Mouse (Mus musculus): Measurements from ENCODE around the gene Rhod.
"Not testable (repeated sequence)": the region's sequence is repeated elsewhere in the genome, so short reads cannot be mapped to it uniquely, and the experiment has no call there.

Gene Rhod

DNA sequence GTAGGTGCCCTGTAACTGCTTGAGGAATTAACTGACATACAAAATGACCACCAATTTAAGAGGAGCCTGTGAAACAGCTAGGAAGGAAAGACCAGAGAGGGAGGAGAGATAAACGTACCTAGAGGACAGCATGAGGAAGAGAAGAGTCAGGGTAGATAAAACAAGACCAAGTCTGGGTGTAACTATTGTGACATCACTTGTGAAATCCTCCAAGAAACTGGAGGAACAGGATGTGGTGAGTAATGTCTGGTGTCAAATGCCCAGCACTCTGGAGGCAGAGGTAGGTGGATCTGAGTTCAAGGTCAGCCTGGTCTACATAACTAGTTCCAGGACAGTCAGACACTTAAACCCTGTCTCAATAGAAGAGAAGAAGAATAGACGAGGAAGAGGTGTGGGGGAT lies 30.2 kb downstream of the Rhod start:
- no peak for DNase-seq (ENCODE audit: low read depth, low spot score)

DNA sequence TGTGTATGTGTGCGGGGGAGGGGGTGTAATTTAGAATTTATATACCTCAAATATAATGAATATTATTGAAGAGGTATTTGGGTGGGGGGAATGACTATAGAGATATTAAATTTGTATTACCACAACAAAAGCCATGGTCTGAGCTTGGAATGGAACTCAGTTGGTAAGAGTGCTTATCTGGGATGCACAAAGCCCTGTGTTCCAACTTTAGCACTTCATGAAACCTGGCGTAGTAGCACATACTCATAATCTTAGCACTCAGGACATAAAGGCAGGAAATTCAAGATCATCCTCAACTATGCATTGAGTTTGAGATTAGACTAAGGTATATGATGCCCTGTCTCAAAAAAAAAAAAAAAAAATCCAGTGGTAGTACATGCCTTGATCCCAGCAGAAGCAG lies 34.4 kb downstream of the Rhod start:
- no peak for DNase-seq (ENCODE audit: low read depth, low spot score)

DNA sequence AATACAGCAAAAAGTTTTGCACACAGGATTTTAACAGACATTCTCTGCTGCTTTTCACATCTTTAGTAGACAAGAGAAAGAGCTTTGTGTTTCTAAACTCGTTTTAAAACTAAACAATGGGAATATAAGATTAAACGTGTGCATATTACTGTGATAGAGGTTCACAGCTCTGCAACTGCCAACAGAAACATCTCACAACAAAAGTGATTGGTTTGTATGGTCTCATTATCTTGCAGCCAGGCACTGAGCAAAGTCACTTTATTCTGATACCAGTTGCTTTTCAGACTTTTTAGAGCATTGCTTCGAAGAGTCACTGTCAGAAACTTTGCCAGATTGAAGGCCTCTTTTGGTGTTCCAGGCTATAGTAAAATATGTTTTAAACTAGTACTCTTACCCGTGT lies 40.3 kb downstream of the Rhod start:
- no peak for DNase-seq (ENCODE audit: low read depth, low spot score)

DNA sequence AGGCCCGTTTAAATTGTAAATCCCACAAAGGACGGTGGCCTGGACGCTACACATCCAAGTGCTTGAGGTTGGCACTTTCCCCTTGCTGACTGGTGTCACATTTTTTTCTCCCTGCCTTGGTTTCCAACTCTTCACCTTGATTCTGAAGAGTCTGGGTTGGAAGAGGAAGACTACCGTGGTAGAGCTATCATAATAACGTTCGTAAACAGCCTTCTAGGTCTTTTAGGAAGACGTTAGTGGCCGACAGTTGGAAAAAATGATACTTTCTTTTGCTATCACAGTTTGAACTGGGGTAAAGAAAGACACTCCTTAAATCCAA lies 40.6 kb downstream of the Rhod start:
- DNase-seq (ENCODE audit: low read depth, low spot score), result no peak

DNA sequence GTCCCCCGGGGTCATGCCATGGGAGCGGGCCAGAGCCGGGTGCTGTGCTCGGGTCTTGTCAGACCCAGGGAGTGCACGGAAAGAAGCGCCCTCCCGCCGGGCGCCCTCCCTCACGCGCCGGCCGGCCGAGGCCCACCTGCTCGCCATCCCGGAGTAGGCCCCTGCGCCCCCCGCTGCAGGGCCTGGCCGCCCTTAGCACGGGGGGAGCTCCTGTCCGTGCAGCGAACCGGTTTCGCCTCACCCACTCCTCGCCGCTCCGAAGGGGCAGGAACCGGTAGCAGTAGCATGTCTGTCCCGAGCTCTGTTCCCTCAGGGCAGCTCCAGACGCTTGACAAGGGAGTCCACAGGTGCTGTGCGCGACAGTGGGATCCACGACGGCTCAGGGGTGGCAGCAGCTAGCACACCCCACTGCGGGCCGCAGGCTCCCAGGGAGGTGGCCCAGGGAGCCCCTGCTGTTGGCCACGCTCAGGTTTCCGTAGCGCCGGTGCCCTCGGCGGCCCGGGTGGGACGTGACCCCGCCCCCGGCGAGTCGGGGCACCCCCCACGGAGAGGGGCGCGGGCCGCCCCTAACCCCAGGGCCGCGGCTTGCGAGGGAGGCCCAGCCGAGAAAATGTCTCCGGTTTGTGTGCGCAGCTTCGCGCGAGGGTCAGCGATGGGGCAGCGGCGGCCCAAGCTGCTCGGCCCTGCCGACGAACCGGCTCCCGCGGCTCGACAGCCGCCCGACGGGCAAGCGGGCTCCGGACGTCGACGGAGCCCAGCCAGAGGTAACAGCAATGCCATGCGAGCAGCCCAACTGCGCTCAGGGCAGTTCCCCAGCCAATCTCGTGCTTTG lies 41.2 kb downstream of the Rhod start, which contains the start of gene Kdm2a:
TSS of gene Kdm2a (minus strand) at position 488 of the 832 bp plus-strand sequence.
- DNase-seq (ENCODE audit: low read depth, low spot score), result peak; percentile 31

DNA sequence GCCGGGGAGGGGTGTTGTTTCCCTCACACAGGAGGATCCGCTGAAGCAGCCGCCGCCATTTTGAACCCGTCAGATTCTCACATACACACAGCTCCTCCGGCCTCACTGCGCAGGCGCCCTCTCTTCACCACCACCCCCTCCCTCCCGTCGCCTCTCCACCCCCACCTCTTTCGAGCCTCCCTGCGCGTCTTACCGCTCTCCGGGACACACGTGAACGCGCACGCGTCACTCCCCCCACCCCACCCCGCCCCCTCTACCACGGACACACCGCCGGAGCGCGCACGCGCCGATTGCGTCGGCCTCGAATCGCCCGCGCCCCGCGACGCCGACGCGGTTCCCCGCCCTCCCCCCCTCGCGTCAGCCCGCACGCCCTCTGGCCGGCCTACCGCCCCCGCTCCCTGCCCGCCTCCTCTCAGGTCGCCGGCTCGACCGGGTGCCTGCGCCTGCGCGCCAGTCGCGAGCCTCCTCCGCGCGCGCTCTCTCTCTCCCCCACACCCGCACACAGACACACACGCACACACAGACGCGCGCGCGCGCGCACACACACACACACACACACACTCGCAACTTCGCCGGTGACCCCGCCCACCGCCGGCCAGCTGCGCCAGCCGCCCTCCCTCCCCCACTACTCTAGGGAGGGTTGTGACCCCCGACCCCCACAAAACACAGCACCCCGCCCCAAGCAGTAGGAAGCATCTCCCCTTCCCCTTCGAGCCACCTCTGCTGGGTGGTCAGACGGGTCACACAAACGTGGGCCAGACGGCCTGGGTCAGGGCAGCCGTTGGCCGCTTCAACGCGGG lies 42.0 kb downstream of the Rhod start:
- peak; percentile 99 for DNase-seq (ENCODE audit: low read depth, low spot score)

DNA sequence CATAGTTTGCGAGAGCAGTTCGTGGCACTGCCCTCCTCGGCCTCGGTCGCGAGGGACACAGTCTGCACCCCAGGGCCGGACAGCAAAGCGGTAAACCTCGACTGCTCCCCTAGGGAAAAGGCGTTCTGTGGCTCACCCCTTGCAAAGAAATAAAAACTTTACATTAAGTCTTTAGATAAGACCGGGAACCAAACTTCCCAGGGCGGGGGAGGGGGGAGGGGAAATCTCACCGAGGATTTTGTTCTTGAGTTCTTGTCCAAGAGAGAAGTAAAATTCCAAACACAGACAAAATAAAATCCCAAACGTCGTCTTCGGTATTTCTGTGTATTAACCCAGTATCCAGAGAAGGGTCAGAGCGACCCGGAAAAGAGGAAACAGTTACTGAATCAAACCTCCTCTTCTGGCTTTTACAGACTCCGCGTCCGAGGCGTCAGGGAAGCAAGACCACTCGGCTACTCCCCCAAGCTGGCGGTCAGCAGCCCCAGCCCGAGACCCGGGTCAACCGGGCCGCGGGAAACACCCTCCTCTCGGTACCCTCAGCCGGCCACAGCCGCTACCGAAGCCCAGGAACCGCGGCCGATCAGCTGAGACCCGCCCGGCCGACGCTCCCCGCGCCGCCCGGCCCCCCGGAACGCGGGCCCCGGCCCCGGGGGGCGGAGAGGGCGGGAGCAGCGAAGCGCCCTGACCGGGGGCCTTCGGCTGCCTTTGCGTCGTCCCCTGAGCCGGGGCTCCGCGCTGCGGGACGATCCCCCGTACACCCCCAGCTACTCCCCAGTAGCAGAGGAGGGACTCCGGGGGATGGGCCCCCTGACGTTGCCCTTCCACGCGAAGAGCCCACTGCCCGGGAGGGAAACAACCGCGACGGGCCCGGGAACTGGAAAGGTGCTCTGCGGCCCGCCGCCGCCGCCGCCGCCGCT lies 42.9 kb downstream of the Rhod start:
- DNase-seq (ENCODE audit: low read depth, low spot score), result peak; percentile 10

DNA sequence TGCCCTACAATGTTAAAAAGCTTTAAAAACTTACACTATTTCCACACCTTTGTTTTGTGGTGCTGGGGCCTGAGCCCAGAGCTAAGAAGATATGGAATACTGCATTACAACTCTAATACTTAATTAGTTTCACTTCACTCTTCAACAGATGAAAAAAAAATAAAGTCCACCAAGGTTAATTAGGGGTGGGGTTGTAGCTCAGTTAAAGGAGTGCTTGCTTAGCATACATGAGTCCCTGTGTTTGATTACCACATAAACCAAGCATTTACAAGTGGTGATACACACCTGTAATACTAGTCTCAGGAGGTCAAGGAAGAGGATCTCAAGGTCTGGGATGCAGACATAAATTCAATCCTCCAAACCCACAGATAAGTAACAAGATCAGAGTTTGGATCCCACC lies 52.0 kb downstream of the Rhod start:
- DNase-seq (ENCODE audit: low read depth, low spot score), result no peak

DNA sequence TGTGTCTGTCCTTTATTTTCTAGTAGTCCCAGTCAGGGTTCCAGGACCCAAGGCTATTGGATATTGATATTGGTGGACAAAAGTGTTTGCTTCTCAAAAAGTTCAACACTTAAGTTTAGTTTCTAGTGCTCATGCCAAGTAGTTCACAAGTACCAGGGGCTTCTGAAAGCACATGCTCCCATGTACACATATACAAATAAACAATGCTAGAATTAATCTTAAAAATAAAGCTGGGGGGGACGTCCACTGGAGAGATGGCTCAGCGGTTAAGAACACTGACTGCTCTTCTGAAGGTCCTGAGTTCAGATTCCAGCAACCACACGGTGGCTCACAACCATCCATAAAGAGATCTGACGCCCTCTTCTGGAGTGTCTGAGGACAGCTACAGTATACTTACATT lies 54.2 kb downstream of the Rhod start:
- DNase-seq (ENCODE audit: low read depth, low spot score), result no peak

DNA sequence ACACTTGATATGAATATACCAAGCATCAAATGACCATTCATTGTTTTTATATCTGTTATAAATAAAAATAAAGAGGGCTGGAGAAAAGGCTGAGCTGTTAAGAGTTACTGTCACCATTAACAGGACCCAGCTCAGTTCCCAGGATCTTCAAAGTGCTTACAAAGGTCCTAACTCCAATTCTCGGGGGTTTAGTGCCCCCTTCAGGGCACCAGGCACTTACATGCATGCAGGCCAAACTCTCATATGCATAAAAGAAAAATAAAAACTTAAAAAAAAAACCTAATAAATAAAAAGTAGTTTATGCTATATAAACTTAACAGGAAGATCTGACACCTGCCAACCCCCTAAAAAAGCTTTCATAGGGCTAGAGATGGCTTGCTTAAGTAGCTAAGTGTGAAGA lies 54.9 kb downstream of the Rhod start:
- DNase-seq (ENCODE audit: low read depth, low spot score), result no peak

DNA sequence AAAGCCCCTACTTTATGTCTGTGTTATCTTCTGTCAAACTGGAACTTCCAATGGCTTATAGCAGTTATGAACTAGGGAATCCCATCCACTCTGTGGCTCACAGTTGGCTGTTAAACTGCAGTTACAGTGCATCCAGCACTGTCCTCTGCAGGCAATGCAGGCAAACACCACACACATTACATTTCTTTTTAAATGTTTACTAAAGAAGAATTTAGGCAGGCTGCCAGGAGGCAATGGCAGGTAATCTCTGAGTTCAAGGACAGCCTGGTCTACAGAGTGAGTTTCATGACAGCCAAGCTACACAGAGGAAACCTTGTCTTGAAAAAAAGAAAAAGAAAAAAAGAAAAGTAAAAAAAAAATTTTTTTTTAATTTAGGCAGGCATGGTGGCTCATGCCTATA lies 55.9 kb downstream of the Rhod start:
- DNase-seq (ENCODE audit: low read depth, low spot score), result no peak

DNA sequence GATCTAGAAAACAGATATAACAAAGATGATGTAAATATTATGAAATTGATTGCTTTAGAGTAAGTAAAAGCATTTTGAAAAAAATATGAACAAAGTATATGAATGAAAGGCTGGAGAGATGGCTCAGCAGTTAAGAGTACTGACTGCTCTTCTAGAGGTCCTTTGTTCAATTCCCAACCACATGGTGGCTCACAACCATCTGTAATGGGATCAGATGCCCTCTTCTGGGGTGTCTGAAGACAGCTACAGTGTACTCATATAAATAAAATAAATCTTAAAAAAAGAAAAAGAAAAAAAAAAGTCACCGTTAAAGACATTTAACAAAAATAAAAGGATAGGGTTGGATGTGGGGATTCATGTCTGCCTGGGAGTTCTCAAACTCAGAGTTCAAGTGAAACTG lies 56.9 kb downstream of the Rhod start:
- not testable (repeated sequence) for DNase-seq (ENCODE audit: low read depth, low spot score)
